Mouse (Mus musculus) G1E (cell line): ENCODE results near the gene Plekhh2. TPM values are rescaled to one million over a fixed set of nuclear protein-coding genes. Genes with fewer than 3 reads are reported as not detected.

Experiments used
- ATAC-seq: 2 replicates; pipeline ENCODE4 v1.8.0; 2016; ENCODE audit warnings: mild to moderate bottlenecking; ENCODE audit not compliant: insufficient number of reproducible peaks, poor library complexity, low FRiP score, severe bottlenecking; ENCODE audit errors: extremely low read depth
- DNase-seq: peaks from one replicate; pipeline ENCODE4 v3.0.0; 2012; ENCODE audit warnings: low spot score
- H3K27me3 ChIP-seq: 2 replicates; pipeline ENCODE4 v1.6.1; 2012; ENCODE audit warnings: mild to moderate bottlenecking, low read length, inconsistent platforms; ENCODE audit not compliant: insufficient read depth
- H3K36me3 ChIP-seq: replicated peaks from 2 replicates; pipeline ENCODE3; 2012; ENCODE audit warnings: mild to moderate bottlenecking, inconsistent platforms
- H3K4me1 ChIP-seq: 2 replicates; pipeline ENCODE4 v1.6.1; 2012; ENCODE audit warnings: low read depth, low read length, inconsistent platforms, mixed read lengths; ENCODE audit not compliant: insufficient read depth
- H3K4me3 ChIP-seq: 2 replicates; pipeline ENCODE4 v1.5.1; 2012; ENCODE audit warnings: low read depth, mild to moderate bottlenecking, inconsistent platforms, low read length, moderate library complexity, mixed read lengths
- H3K9me3 ChIP-seq: replicated peaks from 2 replicates; pipeline ENCODE4 v1.6.1; 2012; ENCODE audit warnings: inconsistent platforms
- CTCF ChIP-seq: IDR thresholded peaks from 2 replicates; pipeline ENCODE4 v1.5.1; 2012; ENCODE audit warnings: low read depth, low read length, inconsistent platforms, mixed read lengths
- GATA1 ChIP-seq: IDR thresholded peaks from 2 replicates; pipeline ENCODE4 v1.6.1; 2012; ENCODE audit warnings: borderline replicate concordance, low read length, inconsistent platforms, mixed read lengths
- GATA2 ChIP-seq: IDR thresholded peaks from 2 replicates; pipeline ENCODE4 v1.6.1; 2012; ENCODE audit warnings: low read depth, low read length, inconsistent platforms, borderline replicate concordance
- POLR2AphosphoS5 ChIP-seq: IDR thresholded peaks from 2 replicates; pipeline ENCODE4 v1.6.1; 2012; ENCODE audit warnings: low read depth, low read length, inconsistent platforms; ENCODE audit not compliant: insufficient replicate concordance
- TAL1 ChIP-seq: conservative IDR thresholded peaks from 2 replicates; pipeline ENCODE4 v1.6.1; 2012; ENCODE audit warnings: low read depth, low read length, inconsistent platforms, mixed read lengths
- polyA plus RNA-seq: library from polyadenylated mRNA; stranded (reverse); fragments of >175 nt; gene quantifications from 2 replicates; pipeline ENCODE4 v1.2.3, GENCODE M21; 2012
- total RNA-seq, 2 experiments: library from RNA; stranded (forward) in 1 of 2; stranded (reverse) in 1 of 2; fragments of 200-1000 nt in 1 of 2; fragments of >200 nt in 1 of 2; fragmentation: Nextera tagmentation in 1 of 2; gene quantifications; 2 replicates each; pipeline ENCODE4 v1.2.3; 2014 to 2017

Gene Plekhh2
- total and polyA plus RNA-seq, 3 experiments: 0.01 to 0.49 TPM; not detected in 1

GRCm38 (mm10) chr17:84573940-84574339, 62.2 kb downstream of the Plekhh2 start:
- Histone ChIP-seq H3K27me3 (peaks cover 5% of the 10 kb centered on the region; the same call in 1 of the 2 replicates), H3K36me3 (no peaks in the 10 kb centered on the region), H3K9me3 (no peaks in the 10 kb centered on the region), H3K4me1 (no peaks in the 10 kb centered on the region), H3K4me3 (no peak overlapping the region)
- no peak for ATAC-seq
- TF ChIP-seq CTCF: no peak
- TF ChIP-seq GATA1: no peak
- no peak for TF ChIP-seq GATA2
- no peak for TF ChIP-seq TAL1
- no peak for TF ChIP-seq POLR2AphosphoS5
- DNase-seq: no peak

GRCm38 (mm10) chr17:84575108-84575507, 63.4 kb downstream of the Plekhh2 start:
- H3K36me3 ChIP-seq: no peaks in the 10 kb centered on the region
- H3K4me3 ChIP-seq: no peak overlapping the region
- H3K4me1 ChIP-seq: no peaks in the 10 kb centered on the region
- TF ChIP-seq TAL1 (no peak), CTCF (no peak), POLR2AphosphoS5 (no peak), GATA1 (no peak), GATA2 (no peak)
- no peak for DNase-seq
- H3K27me3 ChIP-seq: peaks cover 13% of the 10 kb centered on the region; the same call in 1 of the 2 replicates
- H3K9me3 ChIP-seq: no peaks in the 10 kb centered on the region
- no peak for ATAC-seq

GRCm38 (mm10) chr17:84576621-84577293, 65.1 kb downstream of the Plekhh2 start:
- Histone ChIP-seq H3K4me3 (no peak overlapping the region), H3K4me1 (no peaks in the 10 kb centered on the region), H3K9me3 (no peaks in the 10 kb centered on the region), H3K27me3 (peaks cover 17% of the 10 kb centered on the region; the same call in 1 of the 2 replicates), H3K36me3 (no peaks in the 10 kb centered on the region)
- DNase-seq: no peak
- no peak for ATAC-seq
- TF ChIP-seq GATA1: no peak
- no peak for TF ChIP-seq POLR2AphosphoS5
- TF ChIP-seq CTCF: no peak
- TF ChIP-seq TAL1: no peak
- TF ChIP-seq GATA2: no peak

GRCm38 (mm10) chr17:84579249-84579648, 67.6 kb downstream of the Plekhh2 start:
- DNase-seq (no peak), ATAC-seq (no peak)
- Histone ChIP-seq H3K9me3 (no peaks in the 10 kb centered on the region), H3K36me3 (no peaks in the 10 kb centered on the region), H3K4me1 (no peaks in the 10 kb centered on the region), H3K27me3 (peaks cover 17% of the 10 kb centered on the region; the same call in 1 of the 2 replicates), H3K4me3 (no peak overlapping the region)
- TF ChIP-seq TAL1 (no peak), CTCF (no peak), POLR2AphosphoS5 (no peak), GATA2 (no peak), GATA1 (no peak)

DNA sequence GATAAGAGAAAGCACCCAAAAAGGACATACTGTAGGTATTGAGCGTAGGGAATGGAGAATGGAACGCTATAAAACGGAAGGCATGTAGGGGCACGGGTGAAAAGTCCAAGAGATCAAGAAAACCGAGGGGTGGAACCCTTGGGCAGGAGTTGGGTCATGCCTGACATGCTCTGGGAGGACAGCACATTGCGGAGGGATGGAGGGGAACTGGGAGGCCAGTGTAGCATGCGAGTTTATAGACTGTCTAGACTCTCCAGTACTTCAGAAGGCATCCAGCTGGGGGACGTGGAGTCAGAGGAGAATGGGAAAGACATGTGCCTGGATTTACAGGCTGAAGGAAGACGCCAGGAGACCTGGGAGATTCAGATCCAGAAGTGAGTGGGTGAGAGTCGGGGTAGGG, 68.1 kb downstream of the Plekhh2 start:
- H3K36me3 ChIP-seq: no peaks in the 10 kb centered on the region
- no peak overlapping the region for H3K4me3 ChIP-seq
- peaks cover 17% of the 10 kb centered on the region; the same call in 1 of the 2 replicates for H3K27me3 ChIP-seq
- no peak for TF ChIP-seq GATA1
- TF ChIP-seq CTCF: no peak
- no peak for TF ChIP-seq GATA2
- TF ChIP-seq POLR2AphosphoS5: no peak
- no peak for TF ChIP-seq TAL1
- H3K4me1 ChIP-seq: no peaks in the 10 kb centered on the region
- ATAC-seq (no peak), DNase-seq (no peak)
- H3K9me3 ChIP-seq: no peaks in the 10 kb centered on the region

GRCm38 (mm10) chr17:84580821-84581220, 69.1 kb downstream of the Plekhh2 start:
- Histone ChIP-seq H3K4me1 (no peaks in the 10 kb centered on the region), H3K27me3 (peaks cover 17% of the 10 kb centered on the region; the same call in 1 of the 2 replicates), H3K36me3 (no peaks in the 10 kb centered on the region), H3K4me3 (no peak overlapping the region), H3K9me3 (no peaks in the 10 kb centered on the region)
- TF ChIP-seq GATA2 (no peak), POLR2AphosphoS5 (no peak), TAL1 (no peak), GATA1 (no peak), CTCF (no peak)
- ATAC-seq (no peak), DNase-seq (no peak)
